Mouse (Mus musculus): Measurements from ENCODE around the gene Frmpd2.

DNA sequence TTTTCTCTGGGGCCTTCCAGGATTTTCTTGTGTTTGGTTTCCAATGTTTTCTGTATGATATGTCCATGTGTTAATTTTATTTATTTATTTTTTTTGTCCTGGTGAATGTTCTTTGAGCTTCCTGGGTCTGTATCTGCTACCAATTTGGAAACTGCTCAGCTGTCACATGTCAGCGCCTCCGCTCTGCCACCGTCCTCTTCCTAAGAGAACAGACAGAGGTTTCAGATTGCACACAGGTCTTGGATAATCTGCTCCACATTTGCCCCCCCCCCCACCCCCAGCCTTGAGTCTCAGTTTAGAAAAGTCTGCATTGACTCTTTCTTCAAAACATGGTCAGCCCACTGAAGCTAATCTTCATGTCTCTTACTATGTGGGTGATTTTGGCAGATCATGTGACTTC is 10.5 kb downstream of the Frmpd2 start:
- TF ChIP-seq CTCF (IDR thresholded peaks at IDR 0.05; ENCODE audit: low read depth, low read length) (no peak), POLR2A (IDR thresholded peaks at IDR 0.05; ENCODE audit: borderline replicate concordance, low read depth, low read length) (no peak)
